Mouse (Mus musculus) limb, embryonic 12.5 days (tissue): ENCODE results near the gene Ercc8. TPM values are rescaled to one million over a fixed set of nuclear protein-coding genes. Genes with fewer than 3 reads are reported as not detected.

Experiments
- ATAC-seq: fragments of 200-750 bp; cut with Nextera tagmentation; 2 replicates; pipeline ENCODE4 v1.8.0; 2017; ENCODE audit warnings: low read depth, moderate TSS enrichment; ENCODE audit not compliant: insufficient number of reproducible peaks, insufficient read depth, low FRiP score, low TSS enrichment
- H3K27ac ChIP-seq: fragments of 300-500 bp; sonication (generic); 2 replicates; pipeline ENCODE4 v1.5.1; 2016; ENCODE audit warnings: mild to moderate bottlenecking, moderate library complexity
- H3K27me3 ChIP-seq: fragments of 300-500 bp; sonication (generic); 2 replicates; pipeline ENCODE4 v1.6.1; 2016; ENCODE audit warnings: mild to moderate bottlenecking, moderate library complexity
- H3K36me3 ChIP-seq: fragments of 300-500 bp; sonication (generic); 2 replicates; pipeline ENCODE4 v1.6.1; 2016; ENCODE audit warnings: mild to moderate bottlenecking, moderate library complexity
- H3K4me1 ChIP-seq: fragments of 300-500 bp; sonication (generic); replicated peaks from 2 replicates; pipeline ENCODE4 v1.6.1; 2016
- H3K4me2 ChIP-seq: fragments of 300-500 bp; sonication (generic); 2 replicates; pipeline ENCODE4 v1.6.1; 2016; ENCODE audit warnings: mild to moderate bottlenecking, moderate library complexity
- H3K4me3 ChIP-seq: fragments of 300-500 bp; sonication (generic); replicated peaks from 2 replicates; pipeline ENCODE4 v1.5.1; 2016; ENCODE audit warnings: mild to moderate bottlenecking
- H3K9ac ChIP-seq: fragments of 300-500 bp; sonication (generic); replicated peaks from 2 replicates; pipeline ENCODE4 v1.6.1; 2016; ENCODE audit warnings: mild to moderate bottlenecking, moderate library complexity
- H3K9me3 ChIP-seq: fragments of 300-500 bp; sonication (generic); 2 replicates; pipeline ENCODE4 v1.6.1; 2016; ENCODE audit warnings: mild to moderate bottlenecking, moderate library complexity
- WGBS: fragments of 180-500 bp; shearing (Covaris S2); methylation state at CpG from one replicate; pipeline ENCODE4 v1.1.7; 2016; 5-methylcytosine and 5-hydroxymethylcytosine counted together
- polyA plus RNA-seq: library from polyadenylated mRNA; unstranded; fragments of >200 nt; fragmentation: Nextera tagmentation; extraction: Ambion mirVana; gene quantifications from 2 replicates; pipeline ENCODE4 v1.2.1, GENCODE M21; 2016

Ercc8 gene
- polyA plus RNA-seq, 1 experiment from 2014 or later: 22.5 TPM

GRCm38 (mm10) chr13:108229634-108230330 is 71.3 kb downstream of the Ercc8 start:
- Histone ChIP-seq H3K36me3 (no peaks in the 10 kb centered on the region), H3K9me3 (no peaks in the 10 kb centered on the region), H3K4me3 (no peak overlapping the region), H3K27me3 (no peaks in the 10 kb centered on the region), H3K27ac (no peak overlapping the region), H3K4me1 (0 out of 2 replicates have a peak, but pooled peaks cover 6% of the 10 kb centered on the region), H3K4me2 (no peak overlapping the region), H3K9ac (no peak overlapping the region)
- WGBS: 61% methylated on average over 6 of the region's 6 CpGs
- ATAC-seq: no peak

- Histone ChIP-seq H3K9ac (no peak overlapping the region), H3K4me2 (no peak overlapping the region), H3K4me1 (no peaks in the 10 kb centered on the region), H3K27me3 (no peaks in the 10 kb centered on the region), H3K27ac (no peak overlapping the region), H3K4me3 (no peak overlapping the region), H3K9me3 (0 out of 2 replicates have a peak, but pooled peaks cover 5% of the 10 kb centered on the region), H3K36me3 (no peaks in the 10 kb centered on the region)
- ATAC-seq: no peak
- whole genome bisulfite sequencing: 65% methylated on average over 4 of the region's 4 CpGs
These were observed 81.5 kb downstream of the Ercc8 start for GRCm38 (mm10) chr13:108240012-108240411.

- H3K4me2 ChIP-seq: no peak overlapping the region
- H3K9me3 ChIP-seq: 0 out of 2 replicates have a peak, but pooled peaks cover 5% of the 10 kb centered on the region
- H3K4me3 ChIP-seq: no peak overlapping the region
- no peak for ATAC-seq
- H3K27me3 ChIP-seq: no peaks in the 10 kb centered on the region
- no peak overlapping the region for H3K9ac ChIP-seq
- no peaks in the 10 kb centered on the region for H3K36me3 ChIP-seq
- H3K27ac ChIP-seq: no peak overlapping the region
- H3K4me1 ChIP-seq: no peaks in the 10 kb centered on the region
- WGBS: 89% methylated on average over 5 of the region's 5 CpGs
These were observed 83.2 kb downstream of the Ercc8 start for GRCm38 (mm10) chr13:108241715-108242114.

Other genes starting within 250 kb of the Ercc8 start
- 51.3 and 52.4 TPM in 2 replicates for gene Smim15, start 114.3 kb upstream of the Ercc8 start, polyA plus RNA-seq
- gene Ndufaf2, start 108 bp upstream of the Ercc8 start, polyA plus RNA-seq: 94.2 and 98.5 TPM in 2 replicates
- gene Elovl7, start 55.7 kb downstream of the Ercc8 start, polyA plus RNA-seq: 0.98 and 1.3 TPM in 2 replicates
- gene Depdc1b, start 157.6 kb downstream of the Ercc8 start, polyA plus RNA-seq: 15.5 and 18.9 TPM in 2 replicates